Mouse (Mus musculus): ENCODE results near the gene Panx3.

Panx3 gene

DNA sequence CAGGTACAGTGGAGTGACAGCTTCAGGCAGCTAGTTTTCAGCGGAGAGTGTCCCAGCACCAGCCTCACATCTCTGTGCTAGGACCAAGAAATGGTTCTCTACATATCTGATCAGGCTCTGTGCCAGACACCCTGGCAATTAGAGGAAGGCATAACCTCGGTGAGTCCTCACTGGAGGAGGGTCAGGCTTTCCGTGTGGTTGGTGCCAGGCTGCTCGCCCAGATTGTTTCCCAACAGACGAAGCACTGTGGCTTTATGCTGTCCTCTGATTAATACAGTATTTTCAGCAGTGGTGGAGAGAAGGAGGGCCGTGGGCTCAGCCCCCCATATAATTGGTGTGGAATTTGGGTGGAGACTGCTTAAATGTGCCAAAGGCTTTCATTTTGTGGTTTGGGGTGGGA is at the start of gene Panx3:
Gene Panx3, minus strand, starts transcription at position 121 of the 400 bp plus-strand sequence.
- no peak for DNase-seq (ENCODE audit: low spot score in 2 of 2)

DNA sequence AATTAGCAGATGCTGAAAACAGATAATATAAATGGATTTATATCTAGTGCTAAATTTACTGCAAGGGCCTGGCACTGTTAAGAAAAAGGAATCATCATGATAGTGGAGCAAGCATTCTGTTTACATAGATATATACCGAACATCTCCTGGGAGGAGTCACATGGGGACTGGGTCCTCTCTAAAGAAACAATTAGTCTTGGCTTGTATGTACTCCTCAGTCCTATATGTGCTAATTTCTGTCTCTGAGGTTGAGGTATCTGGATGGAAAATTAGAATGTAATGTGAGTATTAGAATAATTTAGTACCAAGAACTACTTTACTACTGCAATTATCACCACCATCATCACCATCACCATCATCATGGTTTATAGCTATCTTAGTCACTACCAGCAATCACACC is 47.1 kb upstream of the Panx3 start, which contains the start of gene Olfr160:
Gene Olfr160, minus strand, starts transcription at position 101 of the 400 bp plus-strand sequence.
- DNase-seq (ENCODE audit: low spot score in 2 of 2) = no peak

DNA sequence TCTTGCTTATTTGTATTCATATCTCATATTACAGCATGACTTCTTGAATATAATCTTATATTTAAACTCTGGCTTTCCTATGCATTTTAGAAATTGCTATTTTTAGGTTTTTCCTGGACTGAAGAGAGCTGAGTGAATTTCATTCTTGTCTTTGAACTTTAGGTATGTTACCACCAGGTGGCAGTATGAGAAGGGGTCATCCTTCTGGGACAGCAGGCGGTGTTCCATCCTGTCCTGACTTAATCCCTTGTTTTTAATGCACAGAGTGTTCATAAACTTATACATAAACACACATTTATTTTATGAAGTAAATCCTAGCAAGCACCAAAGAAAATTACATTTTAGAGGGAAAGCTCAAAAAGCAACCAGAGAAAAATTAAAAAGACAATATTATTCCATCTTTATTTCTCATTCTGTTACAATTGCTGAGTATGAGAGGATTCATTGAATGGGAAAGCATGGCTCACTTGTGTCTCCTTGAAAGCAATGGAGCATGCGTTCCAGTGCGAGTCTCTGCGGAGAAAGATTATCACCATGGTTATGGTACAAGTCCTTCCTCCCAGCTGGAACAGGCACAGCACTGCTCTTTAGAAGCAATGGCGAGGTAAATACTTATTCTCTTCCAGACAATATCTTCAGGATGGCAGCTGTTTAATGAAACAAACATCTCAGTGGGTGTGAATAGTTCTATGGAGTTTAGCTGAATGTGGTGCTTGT is 21.1 kb upstream of the Panx3 start:
- DNase-seq (ENCODE audit: low spot score in 2 of 2) = no peak

DNA sequence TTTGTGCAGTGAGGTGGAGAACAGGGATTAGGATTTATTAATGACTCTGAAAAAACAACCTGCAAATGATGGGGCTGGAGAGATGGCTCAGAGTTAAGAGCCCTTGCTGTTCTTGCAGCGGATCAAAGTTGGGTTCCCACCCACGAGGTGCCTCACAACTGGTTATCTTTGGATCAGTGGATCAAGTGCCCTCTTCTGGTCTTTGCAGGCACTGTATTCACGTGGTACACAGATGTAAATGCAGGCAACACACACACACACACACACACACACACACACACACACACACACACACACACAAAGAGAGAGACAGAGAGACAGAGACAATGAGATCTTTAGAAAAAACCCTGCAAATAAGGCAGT is 18.9 kb upstream of the Panx3 start:
- DNase-seq (ENCODE audit: low spot score in 2 of 2) = peak in 1 of 2 experiments; percentile 45

DNA sequence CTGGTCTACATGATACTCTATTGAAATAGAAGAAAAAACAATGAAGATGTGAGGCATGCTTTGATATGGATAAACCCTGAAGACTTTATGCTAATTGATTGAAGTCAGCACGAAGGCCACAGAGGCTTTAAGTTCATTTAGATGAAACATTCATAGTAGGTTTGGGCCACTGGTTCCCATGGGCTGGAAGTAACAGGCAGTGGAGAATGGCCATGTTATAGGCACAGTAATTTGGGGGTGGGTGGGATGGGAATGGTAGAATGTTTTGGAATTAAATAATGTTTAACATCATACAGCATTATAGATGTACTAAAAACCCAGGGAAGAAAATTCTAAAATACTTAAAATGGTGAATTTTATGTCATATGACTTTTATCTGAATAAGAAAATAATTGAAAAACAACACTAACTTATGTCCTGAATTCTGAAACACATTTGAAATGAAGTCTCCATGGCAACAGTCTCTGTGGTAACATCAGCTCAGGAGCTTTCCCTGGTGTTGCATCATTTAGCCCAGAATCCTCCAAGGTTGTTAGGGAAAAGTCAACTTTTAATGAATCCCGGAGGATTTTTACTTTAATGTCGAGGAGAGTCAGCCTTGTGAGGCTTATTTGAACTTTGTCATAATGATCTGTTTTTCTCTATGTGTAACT is 18.4 kb upstream of the Panx3 start:
- DNase-seq (ENCODE audit: low spot score in 2 of 2) = peak in 1 of 2 experiments; percentile 53

DNA sequence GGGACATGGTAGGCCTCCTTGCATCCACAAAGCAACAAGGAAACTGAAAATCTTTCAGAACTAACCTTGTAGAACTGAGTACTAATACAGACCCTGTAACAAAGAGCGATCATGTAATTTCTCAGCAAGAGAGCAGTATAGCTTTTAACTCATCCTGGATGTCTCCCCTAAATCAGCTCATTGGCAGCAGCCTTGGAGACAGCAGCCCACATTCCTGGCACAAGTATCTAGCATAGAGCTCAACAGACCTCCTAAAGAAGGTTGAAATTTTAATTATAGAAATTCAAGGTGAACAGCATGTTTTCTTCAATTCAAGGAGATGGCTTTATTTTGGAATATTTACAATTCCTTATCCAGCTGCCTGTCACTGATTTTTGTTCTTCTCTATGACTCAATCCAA is 12.1 kb upstream of the Panx3 start:
- DNase-seq (ENCODE audit: low spot score in 2 of 2) = no peak

DNA sequence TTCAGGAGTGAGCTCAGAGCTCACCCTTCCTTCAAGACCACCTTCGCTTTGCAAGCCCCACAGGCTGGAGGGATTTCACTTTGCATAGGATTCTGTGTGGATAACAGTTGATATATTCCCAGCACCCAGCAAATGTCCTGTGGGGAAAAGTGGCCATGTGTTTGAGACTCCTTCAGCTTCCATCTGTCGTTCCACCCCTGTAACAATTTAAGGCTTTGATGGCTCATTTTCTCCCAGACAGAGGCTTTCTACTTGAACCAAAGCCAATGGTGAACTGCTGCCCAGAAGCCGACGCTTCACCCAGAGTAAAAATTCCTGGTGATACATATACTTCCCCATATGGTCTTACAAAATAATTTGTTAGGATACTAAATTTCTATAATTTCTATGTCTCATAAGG is 6.3 kb upstream of the Panx3 start:
- DNase-seq (ENCODE audit: low spot score in 2 of 2) = peak; percentile 48 to 67

DNA sequence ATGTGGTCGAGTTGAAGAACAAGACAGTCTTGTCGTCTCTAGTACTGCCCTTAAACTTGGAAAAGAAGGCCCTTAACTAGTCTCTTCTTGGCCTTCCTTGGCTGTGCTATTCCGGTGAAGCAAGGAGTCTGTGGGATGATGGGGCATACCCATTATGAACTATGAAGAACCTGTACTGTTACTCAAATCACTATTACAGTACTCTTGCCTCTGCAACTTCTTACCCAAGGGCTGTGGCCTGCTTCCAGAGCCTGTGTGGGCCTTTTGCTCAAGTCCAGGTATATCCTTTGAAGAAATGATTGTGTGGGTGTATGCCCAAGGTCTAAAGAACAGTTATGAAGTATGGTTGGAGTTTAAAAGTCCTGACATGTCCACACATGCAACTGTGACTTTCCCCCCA is 1.2 kb upstream of the Panx3 start:
- no peak for DNase-seq (ENCODE audit: low spot score in 2 of 2)

DNA sequence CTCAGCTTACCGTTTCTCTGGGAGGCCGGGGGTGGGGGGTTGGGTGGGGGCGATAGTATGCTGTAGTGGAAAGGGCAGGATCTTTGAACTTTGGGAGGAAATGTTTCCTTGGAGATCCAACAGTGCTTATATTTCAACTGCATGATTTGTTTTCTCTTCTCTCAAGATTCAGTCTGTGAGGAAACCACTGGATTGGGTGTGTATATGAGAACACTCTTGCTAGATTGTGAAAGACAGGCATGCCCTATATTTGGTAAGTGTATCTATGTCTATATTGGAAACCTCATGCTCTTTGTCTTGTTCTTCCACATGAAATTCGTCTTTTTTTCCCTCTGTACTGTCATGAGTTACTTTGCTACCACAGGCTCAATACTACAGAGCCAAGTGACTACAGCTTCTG is 643 bp upstream of the Panx3 start:
- no peak for DNase-seq (ENCODE audit: low spot score in 2 of 2)

DNA sequence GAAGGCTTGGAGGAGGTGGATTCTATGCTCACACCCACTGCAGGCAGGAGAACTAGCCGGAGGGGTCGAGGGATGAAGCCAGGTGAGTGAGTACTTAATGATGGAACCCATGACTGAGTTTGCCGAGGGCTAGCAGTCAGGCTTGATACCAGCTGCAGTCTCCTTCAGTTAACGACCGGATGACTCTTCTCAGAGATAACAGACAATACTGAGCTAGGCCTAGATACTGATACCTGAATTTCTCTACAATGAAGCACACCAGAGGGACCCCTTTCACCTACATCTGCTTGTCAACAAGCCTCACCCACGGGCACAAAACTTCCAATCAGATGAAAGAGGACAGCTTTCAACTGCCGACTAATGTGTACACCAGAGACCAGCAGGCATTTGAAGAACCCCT is 3.0 kb downstream of the Panx3 start:
- no peak for DNase-seq (ENCODE audit: low spot score in 2 of 2)

DNA sequence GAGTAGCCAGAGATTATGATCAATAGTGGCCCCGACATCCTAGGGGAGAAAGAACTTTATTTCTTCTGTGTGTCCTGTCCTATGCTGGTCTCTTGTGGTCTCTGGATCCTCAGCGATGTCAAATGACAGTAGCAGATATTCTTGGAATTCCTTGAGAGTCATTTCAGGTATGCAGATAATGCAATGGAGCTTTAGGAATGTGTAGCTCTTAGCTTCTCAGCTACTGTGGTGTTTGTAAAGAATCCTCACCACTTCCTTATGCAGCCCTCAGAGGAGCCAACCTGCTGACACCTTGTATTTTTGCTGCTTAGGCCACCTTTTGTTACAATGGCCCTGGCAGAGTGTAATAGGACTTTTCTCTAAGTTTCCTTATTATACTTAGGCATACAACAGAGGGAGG is 4.4 kb downstream of the Panx3 start:
- DNase-seq (ENCODE audit: low spot score in 2 of 2) = no peak

DNA sequence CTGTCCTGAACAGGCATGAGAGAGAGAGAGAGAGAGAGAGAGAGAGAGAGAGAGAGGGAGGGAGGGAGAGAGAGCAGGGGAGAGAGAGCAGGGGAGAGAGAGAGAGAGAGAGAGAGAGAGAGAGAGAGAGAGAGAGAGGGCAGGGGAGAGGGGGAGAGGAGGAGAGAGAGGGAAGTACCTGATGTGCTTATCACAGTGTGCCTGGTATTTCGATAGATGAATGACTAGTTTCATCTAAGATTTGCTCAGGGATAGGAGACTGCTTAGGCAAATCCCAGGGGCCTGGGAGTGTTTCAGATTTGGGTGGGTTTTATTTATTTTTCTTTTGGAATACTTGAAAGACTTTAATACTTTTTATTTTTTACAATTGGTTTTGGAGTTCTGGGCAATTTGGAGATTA is 5.8 kb downstream of the Panx3 start:
- DNase-seq (ENCODE audit: low spot score in 2 of 2) = no peak

DNA sequence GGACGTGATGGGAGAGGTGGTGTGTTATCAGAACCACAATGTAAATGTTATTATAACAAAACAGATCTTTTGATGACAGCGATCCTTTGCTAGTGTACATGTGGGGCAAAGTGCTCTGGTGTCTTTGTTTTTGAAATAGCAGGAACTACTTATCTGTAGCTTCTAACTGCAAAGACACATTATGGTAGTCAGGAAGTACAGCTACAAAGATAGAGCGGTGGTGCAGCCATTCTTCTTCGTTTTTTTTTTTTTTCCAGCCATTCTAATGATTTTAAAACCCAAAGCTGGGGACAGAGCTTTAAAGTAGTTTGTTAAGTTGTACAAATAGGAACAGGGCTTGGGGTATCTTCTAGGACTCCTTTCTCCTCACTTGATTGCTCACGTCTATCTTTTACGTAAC is 9.6 kb downstream of the Panx3 start:
- DNase-seq (ENCODE audit: low spot score in 2 of 2) = no peak

DNA sequence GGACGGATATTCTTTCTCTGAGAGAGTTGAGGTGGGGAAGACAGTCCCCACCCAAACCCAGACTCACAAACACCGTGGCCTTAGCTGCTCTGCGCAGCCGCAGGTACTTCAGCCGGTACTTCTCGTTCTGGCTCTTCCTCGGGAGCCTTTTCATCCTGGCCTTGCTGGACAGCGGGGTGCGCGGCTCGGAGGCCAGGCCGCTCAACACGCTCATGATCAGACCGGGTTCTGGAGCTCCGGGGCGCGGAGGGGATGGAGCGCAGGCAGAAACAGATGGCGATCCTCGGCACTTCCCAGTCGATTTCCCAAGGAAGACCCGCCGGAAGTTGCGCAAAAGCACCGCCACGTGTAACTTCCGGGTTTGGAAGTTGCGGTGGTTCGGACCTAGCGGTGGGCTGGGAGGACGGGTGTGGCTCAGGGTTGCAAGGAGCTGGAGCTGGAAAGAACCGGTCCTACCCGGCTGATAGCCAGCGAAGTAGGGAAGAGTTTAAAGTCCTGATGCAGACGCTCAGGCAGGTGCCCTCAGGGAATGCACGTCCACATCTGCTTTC is 12.0 kb downstream of the Panx3 start, which contains the start of gene Tbrg1:
Gene Tbrg1, minus strand, starts transcription at position 382 of the 551 bp plus-strand sequence.
- peak; percentile 83 to 85 for DNase-seq (ENCODE audit: low spot score in 2 of 2)

DNA sequence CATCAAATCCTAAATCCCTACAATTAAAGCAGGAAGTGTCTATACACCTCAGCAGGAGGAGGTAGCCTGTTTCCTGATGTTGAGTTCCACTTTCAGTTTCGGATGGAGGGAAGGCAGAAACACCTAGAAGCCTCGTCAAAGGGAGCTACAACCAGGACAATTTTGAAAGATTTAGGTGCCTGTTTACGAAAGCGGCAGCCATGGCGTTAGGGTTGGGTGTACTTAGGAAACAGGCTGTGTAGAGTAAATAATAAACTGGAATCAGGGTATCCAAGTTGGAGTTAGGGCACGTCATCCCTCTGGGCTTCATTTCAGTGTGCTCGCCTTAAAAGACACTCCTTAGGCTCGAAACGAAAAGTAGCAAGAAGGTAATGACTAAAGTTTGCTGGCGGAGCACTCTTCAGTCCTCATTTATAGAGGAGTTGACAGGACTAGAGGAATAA is 12.6 kb downstream of the Panx3 start:
- DNase-seq (ENCODE audit: low spot score in 2 of 2) = no peak

DNA sequence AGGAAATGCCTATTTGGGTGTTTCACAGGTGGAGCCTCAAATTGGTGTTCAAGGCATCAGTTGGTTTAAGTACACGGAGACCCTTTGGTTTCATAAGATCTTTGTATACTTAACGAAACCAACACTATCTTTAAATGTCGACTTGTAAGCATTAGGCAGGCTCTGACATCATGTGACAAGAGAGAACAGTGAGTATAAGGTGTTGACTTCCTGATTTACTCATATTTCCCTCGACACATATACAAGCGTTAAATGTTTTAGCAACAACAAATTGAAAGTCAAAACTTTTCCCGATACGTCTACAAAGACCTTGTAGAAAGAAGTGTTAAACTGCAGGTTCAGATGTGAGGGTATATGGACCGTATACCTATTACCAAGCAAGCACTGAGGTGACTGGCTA is 13.1 kb downstream of the Panx3 start:
- DNase-seq (ENCODE audit: low spot score in 2 of 2) = no peak

DNA sequence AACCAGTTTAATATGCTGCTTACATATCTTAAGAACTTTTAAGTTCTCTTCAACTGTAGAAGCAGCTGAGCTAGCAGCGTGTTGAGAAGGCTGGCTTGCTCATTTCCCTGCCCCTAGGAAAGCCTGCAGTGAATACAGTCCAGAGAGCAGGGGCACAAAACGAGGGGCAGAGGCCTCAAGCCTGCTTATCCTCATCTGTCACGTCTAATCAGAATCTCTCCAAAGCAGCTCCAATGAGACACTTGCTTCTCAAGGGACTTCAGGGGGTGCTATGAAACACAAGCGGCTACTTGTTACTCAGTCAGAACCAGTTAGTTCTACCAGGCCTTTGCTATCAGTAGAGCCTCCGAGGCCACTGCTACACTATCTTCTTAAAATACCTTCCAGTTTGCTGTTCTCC is 15.2 kb downstream of the Panx3 start:
- DNase-seq (ENCODE audit: low spot score in 2 of 2) = no peak

DNA sequence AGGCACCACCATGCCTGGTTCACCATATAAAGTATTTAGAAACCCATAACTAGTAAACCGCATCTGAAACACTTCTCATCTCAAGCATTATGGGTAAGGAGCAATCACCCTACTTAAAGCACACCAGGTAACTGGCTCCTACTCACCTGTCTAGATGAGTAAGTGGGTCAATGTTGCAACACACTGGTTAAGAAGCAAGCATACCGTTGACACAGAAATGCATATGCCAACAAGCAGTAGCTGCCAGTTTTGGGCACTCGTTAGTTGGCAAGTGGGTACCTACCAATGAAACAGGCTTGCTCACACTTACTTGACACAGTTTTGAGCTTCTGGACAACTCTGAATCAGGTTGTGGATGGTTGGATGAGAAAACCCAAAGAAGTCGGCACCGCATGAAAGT is 18.4 kb downstream of the Panx3 start:
- no peak for DNase-seq (ENCODE audit: low spot score in 2 of 2)

DNA sequence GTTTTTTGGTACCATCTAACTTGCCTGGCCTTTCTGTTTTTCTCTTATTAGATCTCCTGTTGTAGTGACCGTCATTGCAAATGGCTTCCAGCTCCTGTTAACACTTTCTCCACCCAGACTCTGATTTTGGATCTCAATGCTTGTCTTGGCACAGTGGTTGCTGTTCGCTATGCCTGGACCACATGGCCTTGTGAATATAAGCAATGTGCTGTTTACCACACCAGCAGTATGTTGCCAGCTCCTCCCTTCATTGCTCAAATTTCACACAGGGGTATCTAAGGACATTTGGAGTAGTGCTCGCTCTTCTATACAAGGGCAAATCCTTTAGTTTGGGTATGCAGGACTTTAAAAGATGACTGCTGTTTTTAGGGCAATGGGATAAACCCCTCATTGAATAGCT is 22.8 kb downstream of the Panx3 start:
- no peak for DNase-seq (ENCODE audit: low spot score in 2 of 2)

DNA sequence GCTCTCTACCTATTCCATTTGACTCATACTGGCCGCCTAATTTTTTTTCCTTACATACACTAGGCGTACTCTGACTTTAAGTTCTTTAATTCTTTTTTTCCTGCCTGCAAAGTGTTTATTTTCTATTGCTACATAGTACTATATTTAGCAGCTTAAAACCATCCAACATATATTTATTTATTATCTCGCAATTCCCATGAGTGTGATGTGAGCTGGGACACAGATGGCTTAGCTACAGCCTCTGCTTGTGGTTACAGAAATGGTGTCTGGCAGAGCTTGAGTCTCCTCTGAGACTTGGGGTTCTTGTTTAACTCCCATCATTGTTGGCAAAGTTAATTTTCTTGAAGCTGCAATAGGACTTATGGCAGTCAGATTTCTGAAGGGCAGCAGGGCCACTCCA is 30.3 kb downstream of the Panx3 start:
- no peak for DNase-seq (ENCODE audit: low spot score in 2 of 2)

DNA sequence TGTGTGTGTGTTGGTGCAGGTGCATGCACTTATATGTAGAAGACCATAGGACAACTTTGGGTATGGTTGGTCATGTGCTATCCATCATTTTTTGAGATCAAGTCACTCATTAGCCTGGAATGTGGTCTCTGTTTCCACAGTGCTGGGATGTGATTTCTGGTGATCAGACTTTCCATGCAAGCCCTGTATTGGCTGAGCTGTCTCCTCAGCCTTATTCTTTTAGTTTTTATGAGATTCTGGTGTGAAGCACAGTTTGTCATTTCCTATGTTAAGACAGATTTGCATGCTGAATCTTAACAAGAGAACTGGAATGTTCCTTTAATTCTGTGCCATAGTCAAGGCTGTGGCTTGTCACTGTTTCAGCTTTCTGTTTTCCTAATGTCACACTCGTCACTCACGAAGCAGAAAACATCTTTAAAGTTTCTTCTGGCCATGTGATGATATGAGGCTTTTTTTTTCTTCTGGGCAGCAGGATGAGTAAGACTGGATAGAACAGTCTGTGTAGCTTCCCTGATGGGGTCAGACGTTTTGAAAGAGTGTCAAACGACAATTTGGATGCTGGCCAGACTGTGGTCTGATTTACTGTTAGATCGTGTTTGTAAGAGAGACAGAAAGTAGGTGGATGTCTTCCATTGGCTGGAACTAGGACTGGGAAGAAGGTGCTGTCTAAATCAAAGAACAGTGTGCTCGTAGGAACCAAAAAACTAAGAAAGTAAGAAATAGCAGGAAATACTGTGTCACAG is 32.1 kb downstream of the Panx3 start:
- DNase-seq (ENCODE audit: low spot score in 2 of 2) = no peak

DNA sequence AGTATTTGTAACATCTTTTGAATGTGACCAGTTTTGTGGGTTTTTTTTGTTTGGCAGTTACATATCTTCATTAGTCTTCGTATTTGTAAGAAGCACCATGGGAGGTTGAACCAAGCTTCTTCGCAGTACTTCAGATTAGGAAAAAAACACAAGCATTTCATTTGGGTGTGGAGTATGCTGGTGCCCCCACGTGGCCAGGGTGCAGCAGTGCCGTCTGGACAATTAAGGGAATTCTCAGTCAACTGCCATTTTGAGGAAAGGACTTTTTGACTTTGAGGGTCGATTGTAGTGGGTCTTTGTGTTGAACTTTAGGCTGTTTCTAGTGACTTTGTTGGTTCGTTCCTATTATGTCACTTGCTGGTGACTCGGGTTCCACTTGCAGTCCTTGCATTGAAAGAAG is 32.7 kb downstream of the Panx3 start:
- peak in 1 of 2 experiments; percentile 68 for DNase-seq (ENCODE audit: low spot score in 2 of 2)
